Mouse (Mus musculus) spleen, postnatal 4 days (tissue): Measurements from ENCODE around the gene Ccdc171.
"Not testable (repeated sequence)": the region's sequence is repeated elsewhere in the genome, so short reads cannot be mapped to it uniquely, and the experiment has no call there.

ENCODE experiments used
- DNase-seq, 2 experiments: peaks; one replicate each; pipeline ENCODE4 v3.0.0; 2022; ENCODE audit warnings: low spot score in 2 of 2

Ccdc171 gene

DNA sequence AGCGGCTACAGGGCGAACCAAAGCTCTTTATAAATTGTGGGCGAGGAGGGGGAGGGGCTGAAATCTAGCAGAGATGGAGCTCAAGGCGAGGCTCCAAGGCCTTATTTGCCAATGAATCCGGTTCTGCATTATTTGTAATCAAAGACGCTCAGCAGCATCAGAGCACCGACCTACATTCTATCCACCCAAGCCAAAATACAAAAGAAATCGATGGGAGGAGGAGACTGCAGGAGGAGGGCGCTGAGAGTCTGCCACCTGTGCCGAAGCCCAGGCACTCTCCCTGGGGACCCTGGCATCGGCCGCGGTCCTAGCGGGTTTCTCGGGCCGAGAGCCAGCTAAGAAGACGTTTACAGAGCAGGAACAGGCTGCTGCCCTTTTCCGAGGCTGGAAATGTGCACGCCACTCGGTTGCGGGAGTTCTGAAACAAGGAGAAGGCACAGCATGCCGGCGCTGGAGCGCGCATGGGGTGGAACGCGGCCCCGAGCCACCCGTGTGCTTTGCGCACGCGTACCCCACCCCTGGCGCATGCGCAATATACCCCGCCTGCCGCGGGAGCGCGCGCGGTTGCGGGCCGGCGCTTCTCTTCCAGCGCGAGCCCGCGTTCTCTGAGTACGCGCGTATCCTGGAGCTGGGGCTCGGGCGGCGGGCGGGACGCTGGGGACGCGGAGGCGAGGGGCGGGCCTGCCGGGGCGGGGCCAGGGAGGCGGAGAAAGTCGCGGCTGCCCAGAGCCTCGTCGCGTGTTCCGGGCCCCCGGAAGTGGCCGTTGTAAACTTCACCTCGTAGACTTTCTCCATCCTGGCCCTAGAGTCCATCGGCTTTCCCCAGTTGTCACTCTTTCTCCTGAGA, at the start of gene Ccdc171:
Gene Ccdc171 (plus strand): TSS at position 703 of the 847 bp plus-strand sequence.
- peak; percentile 95 to 98 for DNase-seq

- no peak for DNase-seq
These were observed 40.1 kb upstream of the Ccdc171 start for GRCm38 (mm10) chr4:83485250-83485649.

DNA sequence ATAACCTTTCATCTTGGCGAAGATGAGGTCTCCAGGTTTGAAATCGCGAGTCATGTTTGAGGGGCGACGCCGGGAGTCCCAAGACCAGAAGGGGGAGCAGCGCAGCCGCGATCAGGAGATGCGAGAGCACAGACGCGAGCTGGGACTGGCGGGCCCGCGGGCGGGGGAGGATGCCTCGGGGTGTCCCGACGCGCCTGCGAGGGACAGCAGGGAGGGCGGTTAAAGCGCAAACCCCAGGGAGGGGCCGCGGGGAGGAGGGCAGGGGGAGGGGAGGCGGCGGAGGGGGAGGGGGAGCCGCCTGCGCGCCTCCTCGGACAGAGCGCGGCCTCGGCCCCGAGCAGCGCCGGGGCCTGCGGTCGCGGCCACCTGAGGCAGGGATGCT, 39.6 kb upstream of the Ccdc171 start:
- DNase-seq = peak; percentile 86 to 93

DNA sequence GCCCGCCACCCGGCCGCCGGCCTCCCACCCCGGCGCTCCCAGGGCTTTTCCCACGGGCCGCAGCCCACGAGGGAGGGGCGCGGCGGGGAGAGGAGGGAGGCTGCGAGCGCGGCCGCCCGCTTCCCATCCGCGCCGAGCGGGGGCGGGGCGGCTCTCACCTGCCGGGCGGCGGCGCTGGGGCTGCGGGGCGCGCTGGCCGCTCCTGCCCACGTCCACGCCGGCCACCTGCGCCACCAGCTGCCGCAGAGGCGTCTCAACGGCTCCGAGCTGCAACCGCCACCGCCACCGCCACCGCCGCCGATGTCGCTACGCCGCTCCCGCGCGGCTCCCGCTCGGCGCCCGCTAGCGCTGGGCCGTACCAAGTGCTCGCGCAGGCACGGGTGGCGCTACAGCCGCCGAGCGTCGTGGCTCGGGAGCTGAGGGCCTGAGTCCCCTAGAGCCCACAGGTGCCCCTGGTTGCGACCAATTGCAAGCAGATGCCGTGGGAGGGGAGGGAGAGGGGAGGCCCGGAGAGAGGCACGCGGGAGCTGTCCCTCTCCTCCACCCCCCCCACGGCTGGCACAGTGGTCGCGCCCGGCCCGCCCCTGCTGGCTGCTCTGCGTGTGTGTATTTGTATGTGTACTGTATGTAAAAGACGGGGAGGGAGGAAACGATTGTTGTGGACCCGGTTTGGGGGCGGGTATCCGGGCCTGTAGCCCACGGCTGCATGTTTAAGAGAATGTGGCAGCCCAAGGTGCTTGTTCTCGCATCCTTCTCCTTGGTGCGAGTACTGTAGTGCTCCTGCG, 39.0 kb upstream of the Ccdc171 start, which contains the start of gene Psip1:
Gene Psip1 (minus strand): TSS at position 343 of the 785 bp plus-strand sequence.
- peak; percentile 90 to 98 for DNase-seq

DNA sequence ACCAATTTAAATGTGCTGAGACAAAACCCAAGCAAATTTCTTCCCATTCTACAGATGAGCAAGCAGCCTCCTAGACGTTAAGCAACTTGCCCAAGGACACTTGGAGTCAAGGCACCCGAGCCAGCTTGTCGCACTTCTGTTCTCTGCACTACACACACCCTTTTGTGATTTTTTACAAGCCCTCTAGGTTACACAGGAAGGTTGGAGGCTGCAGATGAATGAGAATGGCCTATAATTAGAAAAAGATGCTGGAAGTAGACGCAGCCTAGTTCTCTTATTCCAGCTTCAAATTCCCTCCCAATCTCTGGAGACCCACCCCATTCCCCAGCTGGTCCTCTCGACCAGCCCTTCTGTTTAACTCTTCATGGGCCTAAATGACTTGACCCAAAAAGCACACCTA, 36.2 kb upstream of the Ccdc171 start:
- DNase-seq = no peak

DNA sequence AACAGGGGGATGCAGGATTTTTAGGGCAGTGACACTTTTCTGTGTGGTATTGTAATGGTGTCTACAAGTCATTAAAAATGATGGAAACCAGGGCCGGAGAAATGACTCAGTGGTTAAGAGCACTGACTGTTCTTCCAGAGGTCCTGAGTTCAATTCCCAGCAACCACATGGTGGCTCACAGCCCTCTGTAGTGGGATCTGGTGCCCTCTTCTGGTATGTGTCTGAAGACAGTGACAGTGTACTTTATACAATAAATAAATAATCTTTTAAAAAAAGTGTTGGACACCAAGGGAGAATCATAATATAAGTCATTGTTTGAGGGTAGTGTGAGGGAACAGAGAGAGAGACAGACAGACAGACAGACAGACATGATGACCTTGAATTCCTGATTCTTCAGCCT, 32.2 kb upstream of the Ccdc171 start:
- DNase-seq = no peak

DNA sequence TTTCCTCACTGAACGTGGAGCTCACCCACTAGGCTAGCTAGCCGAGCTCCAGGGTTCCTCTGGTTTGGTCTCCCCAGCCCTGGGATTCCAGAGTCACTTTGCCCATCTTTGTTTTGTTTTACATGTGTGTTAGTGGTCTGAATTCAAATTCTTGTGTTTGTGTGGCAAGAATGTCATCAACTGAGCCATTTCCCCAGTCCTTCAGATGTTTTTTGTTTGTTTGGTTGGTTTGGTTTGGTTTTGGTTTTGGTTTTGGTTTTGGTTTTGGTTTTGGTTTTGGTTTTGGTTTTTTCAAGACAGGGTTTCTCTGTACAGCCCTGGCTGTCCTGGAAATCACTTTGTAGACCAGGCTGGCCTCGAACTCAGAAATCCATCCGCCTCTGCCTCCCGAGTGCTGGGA, 28.3 kb upstream of the Ccdc171 start:
- not testable (repeated sequence) for DNase-seq

GRCm38 (mm10) chr4:83500154-83501036, 24.9 kb upstream of the Ccdc171 start:
- no peak for DNase-seq

GRCm38 (mm10) chr4:83501037-83501430, 24.3 kb upstream of the Ccdc171 start:
- DNase-seq = no peak

DNA sequence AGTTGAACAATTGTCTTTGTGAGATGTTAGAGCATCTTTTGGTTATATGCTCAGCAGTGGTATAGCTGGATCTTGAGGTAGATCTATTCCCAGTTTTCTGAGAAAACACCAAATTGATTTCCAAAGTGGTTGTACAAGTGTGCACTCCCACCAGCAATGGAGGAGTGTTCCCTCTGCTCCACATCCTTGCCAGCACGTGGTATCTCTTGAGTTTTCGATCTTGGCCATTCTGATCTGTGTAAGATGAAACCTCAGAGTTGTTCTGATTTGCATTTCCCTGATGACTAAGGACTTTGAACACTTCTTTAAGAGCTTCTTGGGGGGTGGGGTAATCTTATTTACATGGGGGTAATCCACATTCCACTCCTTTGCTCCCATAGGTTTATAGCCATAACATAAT, 15.7 kb upstream of the Ccdc171 start:
- DNase-seq = no peak

GRCm38 (mm10) chr4:83511083-83511482, 14.3 kb upstream of the Ccdc171 start:
- no peak for DNase-seq

DNA sequence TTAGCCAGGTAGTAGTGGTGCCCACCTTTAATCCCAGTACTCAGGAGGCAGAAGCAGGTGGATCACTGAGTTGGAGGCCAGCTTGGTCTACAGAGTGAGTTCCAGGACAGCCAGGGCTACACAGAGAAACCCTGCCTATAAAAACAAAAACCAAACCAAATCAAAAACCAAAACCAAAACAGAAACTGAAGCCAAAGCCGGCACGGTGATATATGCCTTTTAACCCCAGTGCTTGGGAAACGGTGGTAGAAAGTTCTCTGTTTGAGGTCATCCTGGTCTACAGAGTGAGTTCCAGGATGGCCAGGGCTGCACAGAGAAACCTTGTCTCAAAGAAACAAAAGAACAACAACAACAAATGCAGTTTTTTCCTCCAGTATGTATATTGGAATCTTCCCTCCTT, 13.1 kb upstream of the Ccdc171 start:
- no peak for DNase-seq

DNA sequence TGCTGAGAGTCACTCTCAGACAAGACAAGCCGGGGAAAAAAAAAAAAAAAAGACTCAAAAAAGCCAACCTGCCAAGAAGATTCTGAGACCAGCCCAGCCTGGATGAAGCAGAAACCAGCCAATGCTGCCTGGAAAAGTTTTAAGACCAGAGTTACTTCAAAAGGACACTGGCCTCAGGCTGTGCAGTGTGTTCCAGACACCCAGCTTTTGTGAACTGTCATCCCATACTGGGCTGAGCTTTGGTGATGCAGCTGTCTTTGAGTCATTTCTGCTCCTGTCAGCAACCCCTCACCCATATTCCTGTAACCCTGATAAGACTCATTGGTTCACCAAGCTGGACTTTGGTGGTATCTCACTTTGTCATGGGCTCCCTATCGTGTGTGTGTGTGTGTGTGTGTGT, 12.7 kb upstream of the Ccdc171 start:
- DNase-seq = no peak

- no peak for DNase-seq
These were observed 11.2 kb upstream of the Ccdc171 start for GRCm38 (mm10) chr4:83514183-83514582.

GRCm38 (mm10) chr4:83514976-83515669, 10.2 kb upstream of the Ccdc171 start:
- no peak for DNase-seq

DNA sequence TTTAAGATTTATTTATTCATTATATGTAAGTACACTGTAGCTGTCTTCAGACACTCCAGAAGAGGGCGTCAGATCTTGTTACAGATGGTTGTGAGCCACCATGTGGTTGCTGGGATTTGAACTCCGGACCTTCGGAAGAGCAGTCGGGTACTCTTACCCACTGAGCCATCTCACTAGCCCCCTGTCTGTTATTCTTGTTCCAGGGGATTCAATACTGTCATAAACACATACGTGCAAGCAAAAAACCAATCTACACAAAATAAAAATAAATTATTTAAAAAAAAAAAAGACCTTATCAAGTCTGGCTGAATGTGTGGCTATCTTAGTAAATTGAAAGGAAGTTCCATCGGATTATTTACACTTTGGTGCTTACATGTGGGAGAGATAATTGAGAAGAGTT, 9.2 kb upstream of the Ccdc171 start:
- DNase-seq = not testable (repeated sequence)

- DNase-seq = no peak
These were observed 6.2 kb upstream of the Ccdc171 start for GRCm38 (mm10) chr4:83519148-83519547.

GRCm38 (mm10) chr4:83519807-83520206, 5.5 kb upstream of the Ccdc171 start:
- DNase-seq = no peak

GRCm38 (mm10) chr4:83520308-83520707, 5.0 kb upstream of the Ccdc171 start:
- DNase-seq = no peak

- no peak for DNase-seq
These were observed 3.3 kb upstream of the Ccdc171 start for GRCm38 (mm10) chr4:83522066-83522465.

GRCm38 (mm10) chr4:83524456-83524842, 896 bp upstream of the Ccdc171 start:
- DNase-seq = no peak
